Mouse (Mus musculus) liver, adult 2 months (tissue): ENCODE results near the gene Ubash3a. TPM values are rescaled to one million over a fixed set of nuclear protein-coding genes. Genes with fewer than 3 reads are reported as not detected.
"Not testable (repeated sequence)": the region's sequence is repeated elsewhere in the genome, so short reads cannot be mapped to it uniquely, and the experiment has no call there.

ENCODE experiments used
- DNase-seq: peaks from one replicate; pipeline ENCODE4 v3.0.0-alpha.2; 2011; ENCODE audit warnings: low read depth, low spot score; ENCODE audit errors: extremely low read depth
- H3K27ac ChIP-seq: fragments of 200-500 bp; replicated peaks from 2 replicates; pipeline ENCODE4 v1.5.1; 2012; ENCODE audit warnings: low read depth, mild to moderate bottlenecking, control low read depth, inconsistent platforms, low read length; ENCODE audit not compliant: insufficient read depth
- H3K27me3 ChIP-seq: fragments of 200-500 bp; 2 replicates; pipeline ENCODE4 v1.6.1; 2012; ENCODE audit warnings: mild to moderate bottlenecking, moderate library complexity, low read length, inconsistent platforms; ENCODE audit not compliant: control insufficient read depth, insufficient read depth
- H3K36me3 ChIP-seq: fragments of 200-500 bp; 2 replicates; pipeline ENCODE4 v1.6.1; 2012; ENCODE audit warnings: low read length, inconsistent platforms; ENCODE audit not compliant: control insufficient read depth, insufficient read depth
- H3K4me1 ChIP-seq: fragments of 200-500 bp; 2 replicates; pipeline ENCODE4 v1.6.1; 2011; ENCODE audit warnings: low read length; ENCODE audit not compliant: control insufficient read depth, insufficient read depth
- H3K4me3 ChIP-seq: fragments of 200-500 bp; 2 replicates; pipeline ENCODE4 v1.5.1; 2011; ENCODE audit warnings: low read depth, mild to moderate bottlenecking, control low read depth, low read length, moderate library complexity; ENCODE audit not compliant: insufficient read depth
- H3K79me2 ChIP-seq: fragments of 200-500 bp; 2 replicates; pipeline ENCODE4 v1.6.1; 2012; ENCODE audit warnings: inconsistent platforms, mild to moderate bottlenecking, low read length, moderate library complexity; ENCODE audit not compliant: control insufficient read depth, insufficient read depth
- H3K9ac ChIP-seq: fragments of 200-500 bp; 2 replicates; pipeline ENCODE4 v1.6.1; 2012; ENCODE audit warnings: low read depth, mild to moderate bottlenecking, control low read depth, inconsistent platforms, low read length
- CTCF ChIP-seq: fragments of 200-500 bp; IDR thresholded peaks from 2 replicates; pipeline ENCODE4 v1.5.1; 2011; ENCODE audit warnings: low read depth, low read length, control low read depth
- POLR2A ChIP-seq: fragments of 200-500 bp; IDR thresholded peaks from 2 replicates; pipeline ENCODE4 v1.6.1; 2011; ENCODE audit warnings: low read length, control low read depth; ENCODE audit not compliant: insufficient read depth; ENCODE audit errors: extremely low read depth
- WGBS: fragments of 180-500 bp; shearing (Covaris S2); methylation state at CpG from one replicate; pipeline ENCODE4 v1.1.7; 2018; 5-methylcytosine and 5-hydroxymethylcytosine counted together
- polyA plus RNA-seq: library from polyadenylated mRNA; depleted of rRNA; stranded (reverse); fragments of >200 nt; gene quantifications from 2 replicates; pipeline ENCODE4 v1.2.3, GENCODE M21; 2012
- total RNA-seq: library from RNA; depleted of rRNA; stranded (reverse); fragments of >200 nt; gene quantifications from 2 replicates; pipeline ENCODE4 v1.2.3, GENCODE M21; 2014

Ubash3a gene
- total and polyA plus RNA-seq, 2 experiments: 0.09 to 0.31 TPM

DNA sequence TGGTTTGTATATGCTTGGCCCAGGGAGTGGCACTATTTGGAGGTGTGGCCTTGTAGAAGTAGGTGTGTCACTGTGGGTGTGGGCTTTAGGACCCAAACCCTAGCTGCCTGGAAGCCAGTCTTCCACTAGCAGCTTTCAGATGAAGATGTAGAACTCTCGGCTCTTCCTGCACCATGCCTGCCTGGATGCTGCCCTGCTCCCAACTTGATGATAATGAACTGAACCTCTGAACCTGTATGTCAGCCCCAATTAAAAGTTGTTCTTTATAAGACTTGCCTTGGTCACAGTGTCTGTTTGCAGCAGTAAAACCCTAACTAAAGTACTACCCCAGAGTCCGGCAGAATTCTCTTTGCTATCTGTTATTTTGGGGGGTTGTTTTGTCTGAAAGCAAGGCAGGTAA, 62.1 kb downstream of the Ubash3a start:
- H3K36me3 ChIP-seq: no peaks in the 10 kb centered on the region
- H3K4me3 ChIP-seq: no peak overlapping the region
- no peak for TF ChIP-seq CTCF
- TF ChIP-seq POLR2A: no peak
- no peak overlapping the region for H3K27ac ChIP-seq
- H3K27me3 ChIP-seq: no peaks in the 10 kb centered on the region
- H3K9ac ChIP-seq: no peak overlapping the region
- no peaks in the 10 kb centered on the region for H3K79me2 ChIP-seq
- 85% methylated on average over 2 of the region's 2 CpGs for WGBS
- H3K4me1 ChIP-seq: no peaks in the 10 kb centered on the region
- DNase-seq: no peak

DNA sequence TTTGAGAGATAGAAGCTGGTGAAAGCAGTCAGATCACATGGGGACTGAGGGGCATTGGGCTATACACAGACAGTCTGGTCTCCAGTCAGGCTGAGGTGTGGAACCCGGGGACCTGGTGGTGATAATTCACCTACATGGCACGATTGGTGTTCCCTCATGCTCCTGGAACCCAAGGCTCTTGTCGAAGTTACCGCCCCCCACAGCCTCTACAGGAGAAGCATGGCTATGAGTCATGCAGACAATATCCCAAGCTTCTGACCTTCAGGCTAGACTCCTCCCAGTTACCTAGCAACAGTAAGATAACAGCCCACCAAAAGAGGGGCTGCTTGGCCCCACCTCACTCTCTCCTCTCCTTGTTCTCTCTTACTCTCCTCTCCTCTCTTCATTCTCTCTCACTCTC, 62.6 kb downstream of the Ubash3a start:
- DNase-seq: no peak
- H3K27ac ChIP-seq: no peak overlapping the region

DNA sequence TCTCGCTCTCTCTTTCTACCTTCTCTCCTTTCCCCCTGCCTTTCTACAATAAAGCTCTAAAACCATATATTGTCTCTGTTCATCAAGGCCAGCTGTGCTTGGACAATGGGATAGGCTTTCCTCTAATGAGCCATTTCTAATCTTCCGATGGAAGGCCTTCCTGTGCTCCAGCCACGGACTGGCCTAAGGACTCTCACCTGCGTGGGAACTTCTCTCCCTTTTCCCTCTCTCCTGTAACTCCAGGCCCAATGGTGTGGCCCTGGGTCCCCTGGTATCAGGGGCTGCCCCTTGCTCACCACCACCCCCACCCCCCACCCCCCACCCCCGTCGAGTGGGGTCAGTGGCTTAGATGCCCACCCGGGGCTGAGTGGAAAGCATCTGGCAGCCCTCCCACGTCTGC, 63.1 kb downstream of the Ubash3a start:
- WGBS: 82% methylated on average over 8 of the region's 8 CpGs

More for the DNA sequence above, 62.6 kb downstream of the Ubash3a start:
- no peak overlapping the region for H3K9ac ChIP-seq
- H3K36me3 ChIP-seq: no peaks in the 10 kb centered on the region
- WGBS: 85% methylated on average over 4 of the region's 4 CpGs
- H3K27me3 ChIP-seq: no peaks in the 10 kb centered on the region
- H3K4me3 ChIP-seq: no peak overlapping the region
- no peak for TF ChIP-seq CTCF
- no peak for TF ChIP-seq POLR2A
- no peaks in the 10 kb centered on the region for H3K79me2 ChIP-seq
- no peaks in the 10 kb centered on the region for H3K4me1 ChIP-seq

DNA sequence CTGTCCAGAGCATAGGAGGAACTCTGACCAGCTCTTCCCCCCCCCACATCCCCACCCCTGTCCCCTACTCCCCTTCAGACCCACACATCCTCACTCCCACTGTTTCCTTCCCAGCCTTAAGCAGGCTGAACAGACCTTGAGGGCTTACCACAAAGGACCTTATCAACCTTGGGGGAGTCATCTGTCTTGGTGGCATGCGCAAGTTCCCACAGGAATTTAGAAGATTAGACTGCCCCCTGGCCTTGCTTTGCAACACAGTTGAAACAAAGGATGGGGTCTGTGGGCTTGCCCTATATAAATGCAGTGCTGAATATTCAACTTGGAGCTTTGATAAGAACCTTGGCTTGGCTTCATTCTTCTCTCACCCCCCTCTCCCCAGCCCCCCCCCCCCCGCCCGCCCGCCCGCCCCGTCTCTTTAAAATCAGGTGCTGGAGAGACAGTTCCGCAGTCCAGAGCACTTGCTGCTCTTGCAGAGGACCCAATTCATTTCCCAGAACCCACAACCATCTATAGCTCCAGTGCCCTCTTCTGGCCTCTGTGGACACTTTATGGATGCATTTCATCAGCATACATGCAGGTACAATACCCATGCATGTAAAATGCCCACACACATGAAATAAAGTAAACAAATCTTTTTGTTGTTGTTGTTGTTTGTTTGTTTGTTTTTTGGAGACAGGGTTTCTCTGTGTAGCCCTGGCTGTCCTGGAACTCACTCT, 63.6 kb downstream of the Ubash3a start:
- H3K27me3 ChIP-seq: no peaks in the 10 kb centered on the region
- no peak overlapping the region for H3K9ac ChIP-seq
- H3K36me3 ChIP-seq: no peaks in the 10 kb centered on the region
- DNase-seq: no peak
- H3K79me2 ChIP-seq: no peaks in the 10 kb centered on the region
- H3K4me1 ChIP-seq: no peaks in the 10 kb centered on the region
- H3K27ac ChIP-seq: no peak overlapping the region
- TF ChIP-seq CTCF (no peak), POLR2A (no peak)
- 61% methylated on average over 7 of the region's 7 CpGs for WGBS
- H3K4me3 ChIP-seq: no peak overlapping the region

More for the DNA sequence above, 63.1 kb downstream of the Ubash3a start:
- not testable (repeated sequence) for H3K9ac ChIP-seq, H3K4me3 ChIP-seq, H3K36me3 ChIP-seq, H3K4me1 ChIP-seq, H3K79me2 ChIP-seq, H3K27ac ChIP-seq, DNase-seq, H3K27me3 ChIP-seq

DNA sequence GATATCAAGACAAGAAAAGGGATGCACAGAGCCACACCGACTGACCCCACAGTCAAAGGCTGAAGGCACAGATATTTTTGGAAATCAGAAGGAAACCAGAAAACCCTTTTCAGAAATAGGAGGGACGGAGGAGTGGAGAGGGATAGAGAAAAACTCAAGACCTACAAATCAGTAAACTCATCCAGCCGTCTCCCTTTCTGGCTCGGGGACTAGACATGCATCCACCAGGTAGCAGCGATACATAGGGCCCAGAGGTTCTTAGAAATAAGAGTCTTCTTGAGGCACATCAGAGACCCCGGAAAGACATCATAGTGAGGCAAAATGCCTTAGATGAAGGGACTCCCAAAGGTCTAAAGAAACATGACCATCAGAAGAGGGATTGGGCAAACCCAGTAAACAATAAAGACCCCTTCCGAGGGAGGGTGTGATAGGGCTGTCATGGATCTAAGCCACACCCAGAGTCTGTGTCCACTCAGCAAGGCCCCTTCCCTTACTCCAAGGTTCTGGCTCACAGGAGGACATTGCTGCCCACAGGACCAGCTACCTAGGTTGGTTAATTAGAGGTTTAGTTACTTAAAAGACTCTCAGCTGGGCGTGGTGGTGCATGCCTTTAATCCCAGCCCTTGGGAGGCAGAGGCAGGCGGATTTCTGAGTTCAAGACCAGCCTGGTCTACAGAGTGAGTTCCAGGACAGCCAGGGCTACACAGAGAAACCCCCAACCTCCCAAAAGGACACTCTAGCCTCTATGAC, 64.9 kb downstream of the Ubash3a start:
- H3K79me2 ChIP-seq: no peaks in the 10 kb centered on the region
- WGBS: 86% methylated on average over 9 of the region's 9 CpGs
- no peaks in the 10 kb centered on the region for H3K4me1 ChIP-seq
- H3K27ac ChIP-seq: no peak overlapping the region
- H3K36me3 ChIP-seq: no peaks in the 10 kb centered on the region
- H3K27me3 ChIP-seq: no peaks in the 10 kb centered on the region
- no peak for DNase-seq
- no peak for TF ChIP-seq CTCF
- no peak for TF ChIP-seq POLR2A
- H3K4me3 ChIP-seq: no peak overlapping the region
- H3K9ac ChIP-seq: no peak overlapping the region

DNA sequence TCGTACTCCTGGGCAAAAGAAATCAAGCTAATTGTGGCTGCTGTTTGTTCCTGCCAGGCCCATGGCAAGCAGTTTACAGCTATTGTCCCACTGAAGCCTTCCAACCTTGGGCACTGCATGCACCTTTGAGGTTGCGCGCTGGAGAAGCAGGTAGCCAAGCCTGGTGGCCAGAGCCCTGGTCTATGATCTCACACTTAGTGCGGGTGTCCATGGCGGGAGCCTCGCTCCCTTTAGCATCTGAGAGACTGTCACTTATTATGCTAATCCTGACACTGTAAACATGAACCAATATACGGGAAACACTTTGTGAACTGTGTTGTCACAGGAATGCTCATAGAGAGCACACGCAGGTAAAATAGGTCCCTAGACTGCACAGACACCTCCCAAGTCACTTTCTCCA, 66.0 kb downstream of the Ubash3a start:
- H3K4me1 ChIP-seq: no peaks in the 10 kb centered on the region
- no peaks in the 10 kb centered on the region for H3K27me3 ChIP-seq
- H3K27ac ChIP-seq: no peak overlapping the region
- no peaks in the 10 kb centered on the region for H3K79me2 ChIP-seq
- TF ChIP-seq POLR2A (no peak), CTCF (no peak)
- H3K9ac ChIP-seq: no peak overlapping the region
- no peaks in the 10 kb centered on the region for H3K36me3 ChIP-seq
- H3K4me3 ChIP-seq: no peak overlapping the region
- no peak for DNase-seq
- WGBS: 92% methylated on average over 8 of the region's 8 CpGs
